Mouse (Mus musculus): ENCODE data around the gene Nedd9. TPM values are rescaled to one million over a fixed set of nuclear protein-coding genes. Genes with fewer than 3 reads are reported as not detected.

The Nedd9 gene
- polyA plus RNA-seq, 1 experiment from 2014 or later = 23.8 TPM

DNA sequence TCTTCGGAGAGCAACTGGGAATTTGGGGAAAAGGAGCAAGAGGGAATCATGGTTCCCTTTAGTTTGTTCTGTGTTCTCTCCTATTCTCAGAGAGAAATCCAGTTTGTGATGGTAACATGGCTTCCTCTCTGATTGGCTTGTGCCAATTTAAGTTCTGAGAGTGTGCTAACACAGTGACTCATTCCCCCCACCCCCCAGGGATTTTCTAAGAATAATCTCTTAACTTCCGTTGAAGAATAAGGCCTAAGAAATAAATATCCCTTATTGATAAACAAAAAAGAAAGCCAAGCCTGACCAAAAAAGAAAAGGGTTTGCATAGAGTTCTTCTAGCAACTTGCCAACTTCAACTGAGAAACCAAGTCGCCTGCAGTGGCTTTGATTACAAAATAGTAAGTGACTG lies 86.9 kb downstream of the Nedd9 start:
- WGBS = 61% methylated on average over 3 of the region's 3 CpGs
- ATAC-seq (ENCODE audit: insufficient read depth, low FRiP score, low read depth) = no peak

DNA sequence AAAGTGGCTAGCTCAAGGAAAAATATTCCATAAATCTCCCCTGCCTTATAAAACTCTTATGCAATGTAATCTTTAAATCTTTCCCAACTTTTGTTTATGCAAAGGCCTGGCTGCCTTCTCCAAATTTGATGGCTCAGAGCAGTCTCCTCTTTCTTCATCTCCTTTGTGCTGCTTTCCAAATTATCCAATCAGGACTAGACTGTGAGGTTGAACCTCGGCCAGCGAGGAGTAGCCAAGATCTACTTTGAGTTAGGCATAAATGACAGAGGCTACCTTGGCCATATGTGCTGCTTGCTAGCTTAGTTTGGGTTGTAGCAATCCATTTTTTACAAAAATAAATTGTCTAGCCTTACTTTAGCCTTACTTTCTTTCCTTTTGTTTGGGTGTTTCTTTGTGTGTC lies 95.0 kb downstream of the Nedd9 start:
- no peaks in the 10 kb centered on the region for H3K36me3 ChIP-seq
- 70% methylated on average over 2 of the region's 2 CpGs for WGBS
- no peaks in the 10 kb centered on the region for H3K4me1 ChIP-seq
- no peak overlapping the region for H3K4me2 ChIP-seq
- H3K27me3 ChIP-seq (replicated peaks) = no peaks in the 10 kb centered on the region
- H3K9me3 ChIP-seq = no peaks in the 10 kb centered on the region
- ATAC-seq (ENCODE audit: insufficient read depth, low FRiP score, low read depth) = no peak
- H3K4me3 ChIP-seq (replicated peaks) = no peak overlapping the region
- H3K27ac ChIP-seq = no peak overlapping the region
- H3K9ac ChIP-seq = no peak overlapping the region

More for the DNA sequence above, 86.9 kb downstream of the Nedd9 start:
- Histone ChIP-seq H3K4me2 (no peak overlapping the region), H3K4me1 (peaks cover 6% of the 10 kb centered on the region; the same call in 1 of the 2 replicates), H3K36me3 (no peaks in the 10 kb centered on the region), H3K4me3 (replicated peaks) (no peak overlapping the region), H3K9me3 (no peaks in the 10 kb centered on the region), H3K27me3 (replicated peaks) (no peaks in the 10 kb centered on the region), H3K27ac (no peak overlapping the region), H3K9ac (no peak overlapping the region)

- H3K27me3 ChIP-seq (replicated peaks) = no peaks in the 10 kb centered on the region
- H3K4me2 ChIP-seq = no peak overlapping the region
- no peak overlapping the region for H3K27ac ChIP-seq
- H3K9me3 ChIP-seq = no peaks in the 10 kb centered on the region
- no peak for ATAC-seq (ENCODE audit: insufficient read depth, low FRiP score, low read depth)
- H3K4me1 ChIP-seq = no peaks in the 10 kb centered on the region
- no peak overlapping the region for H3K4me3 ChIP-seq (replicated peaks)
- WGBS = 93% methylated on average over 2 of the region's 2 CpGs
- no peak overlapping the region for H3K9ac ChIP-seq
- no peaks in the 10 kb centered on the region for H3K36me3 ChIP-seq
Measured at GRCm38 (mm10) chr13:41390698-41391097, 96.5 kb downstream of the Nedd9 start.

- no peak for ATAC-seq (ENCODE audit: insufficient read depth, low FRiP score, low read depth)
- Histone ChIP-seq H3K4me1 (no peaks in the 10 kb centered on the region), H3K4me3 (replicated peaks) (no peak overlapping the region), H3K36me3 (no peaks in the 10 kb centered on the region), H3K27me3 (replicated peaks) (no peaks in the 10 kb centered on the region), H3K9ac (no peak overlapping the region), H3K9me3 (no peaks in the 10 kb centered on the region), H3K27ac (no peak overlapping the region), H3K4me2 (no peak overlapping the region)
- WGBS = 37% methylated on average over 4 of the region's 4 CpGs
Measured at GRCm38 (mm10) chr13:41386581-41386980, 100.6 kb downstream of the Nedd9 start.

DNA sequence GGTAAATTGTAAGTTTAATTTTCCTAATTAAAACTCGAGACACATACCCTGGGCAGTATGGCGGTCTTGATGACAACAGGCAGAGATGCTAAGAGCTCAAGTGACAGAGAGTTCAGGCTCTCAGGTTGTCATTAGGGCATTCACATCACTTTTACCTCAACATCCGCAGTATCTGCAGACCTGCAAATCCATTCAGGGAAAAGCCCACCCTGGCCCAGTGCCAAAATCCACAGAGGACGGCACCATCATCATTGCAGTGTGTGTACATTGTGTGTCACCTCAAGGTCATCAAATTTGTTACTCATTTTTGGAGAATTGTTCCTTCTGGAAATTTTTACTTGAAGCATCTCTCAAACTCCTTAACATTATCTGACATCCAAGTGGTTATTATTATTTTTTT lies 102.3 kb downstream of the Nedd9 start:
- no peak for ATAC-seq (ENCODE audit: insufficient read depth, low FRiP score, low read depth)
- H3K27ac ChIP-seq = no peak overlapping the region
- H3K4me3 ChIP-seq (replicated peaks) = no peak overlapping the region
- no peaks in the 10 kb centered on the region for H3K36me3 ChIP-seq
- no peak overlapping the region for H3K4me2 ChIP-seq
- H3K4me1 ChIP-seq = no peaks in the 10 kb centered on the region
- 54% methylated on average over 4 of the region's 4 CpGs for WGBS
- H3K9me3 ChIP-seq = no peaks in the 10 kb centered on the region
- H3K27me3 ChIP-seq (replicated peaks) = no peaks in the 10 kb centered on the region
- no peak overlapping the region for H3K9ac ChIP-seq

GRCm38 (mm10) chr13:41382635-41383034 lies 104.5 kb downstream of the Nedd9 start:
- Histone ChIP-seq H3K4me2 (no peak overlapping the region), H3K36me3 (no peaks in the 10 kb centered on the region), H3K27ac (no peak overlapping the region), H3K4me3 (replicated peaks) (no peak overlapping the region), H3K4me1 (no peaks in the 10 kb centered on the region), H3K9ac (no peak overlapping the region), H3K27me3 (replicated peaks) (no peaks in the 10 kb centered on the region), H3K9me3 (no peaks in the 10 kb centered on the region)
- no peak for ATAC-seq (ENCODE audit: insufficient read depth, low FRiP score, low read depth)

GRCm38 (mm10) chr13:41381806-41382546 lies 105.2 kb downstream of the Nedd9 start:
- H3K9ac ChIP-seq = no peak overlapping the region
- no peak overlapping the region for H3K27ac ChIP-seq
- H3K4me2 ChIP-seq = no peak overlapping the region
- no peaks in the 10 kb centered on the region for H3K9me3 ChIP-seq
- H3K4me1 ChIP-seq = no peaks in the 10 kb centered on the region
- no peak for ATAC-seq (ENCODE audit: insufficient read depth, low FRiP score, low read depth)
- WGBS = 76% methylated on average over 5 of the region's 5 CpGs
- H3K27me3 ChIP-seq (replicated peaks) = no peaks in the 10 kb centered on the region
- no peaks in the 10 kb centered on the region for H3K36me3 ChIP-seq
- H3K4me3 ChIP-seq (replicated peaks) = no peak overlapping the region

DNA sequence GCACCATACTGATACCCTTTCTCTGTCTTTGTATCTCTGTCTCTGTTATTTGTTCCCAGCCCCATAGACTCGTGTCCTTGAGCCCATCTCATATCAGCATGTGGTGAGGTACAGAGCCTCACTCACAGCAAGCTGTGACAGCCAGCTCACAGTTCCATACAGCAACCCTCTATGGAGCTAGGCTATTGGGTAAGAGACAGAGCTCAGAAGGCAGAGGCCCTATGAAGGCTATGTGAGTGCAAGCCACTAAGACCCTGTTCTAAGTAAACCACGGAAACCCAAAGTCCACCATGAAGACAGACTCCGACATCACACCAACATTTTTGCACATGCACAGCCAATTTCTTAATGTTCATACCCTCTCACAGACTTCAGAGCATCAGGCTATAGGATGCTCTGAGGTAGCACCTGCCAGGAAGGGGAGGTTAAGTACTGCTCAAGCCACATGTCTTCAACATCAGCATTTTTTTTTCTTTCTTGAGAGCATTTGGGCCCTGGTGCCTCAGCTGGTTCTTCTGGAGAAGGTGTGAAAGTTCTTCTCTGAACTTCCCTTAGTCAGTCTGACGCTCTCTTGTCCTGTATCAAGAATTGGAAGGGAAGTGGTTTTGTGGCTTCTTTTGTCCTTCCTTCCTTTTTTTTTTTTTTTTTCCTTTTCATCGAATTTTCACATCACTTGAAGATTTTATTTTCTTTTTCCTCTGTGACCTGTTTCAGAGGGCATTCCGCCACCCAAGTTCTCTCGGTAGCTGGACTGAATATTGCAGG lies 105.9 kb downstream of the Nedd9 start:
- no peak for ATAC-seq (ENCODE audit: insufficient read depth, low FRiP score, low read depth)
- Histone ChIP-seq H3K4me1 (no peaks in the 10 kb centered on the region), H3K4me2 (no peak overlapping the region), H3K27ac (no peak overlapping the region), H3K36me3 (no peaks in the 10 kb centered on the region), H3K27me3 (replicated peaks) (no peaks in the 10 kb centered on the region), H3K9me3 (no peaks in the 10 kb centered on the region), H3K4me3 (replicated peaks) (no peak overlapping the region), H3K9ac (no peak overlapping the region)
- WGBS = 79% methylated on average over 7 of the region's 7 CpGs

GRCm38 (mm10) chr13:41379951-41380465 lies 107.2 kb downstream of the Nedd9 start:
- H3K9ac ChIP-seq = no peak overlapping the region
- no peak overlapping the region for H3K27ac ChIP-seq
- H3K36me3 ChIP-seq = no peaks in the 10 kb centered on the region
- WGBS = 89% methylated on average over 4 of the region's 4 CpGs
- no peak for ATAC-seq (ENCODE audit: insufficient read depth, low FRiP score, low read depth)
- no peaks in the 10 kb centered on the region for H3K9me3 ChIP-seq
- H3K4me2 ChIP-seq = no peak overlapping the region
- no peak overlapping the region for H3K4me3 ChIP-seq (replicated peaks)
- H3K27me3 ChIP-seq (replicated peaks) = no peaks in the 10 kb centered on the region
- no peaks in the 10 kb centered on the region for H3K4me1 ChIP-seq

- H3K9ac ChIP-seq = no peak overlapping the region
- no peak overlapping the region for H3K4me2 ChIP-seq
- no peaks in the 10 kb centered on the region for H3K27me3 ChIP-seq (replicated peaks)
- no peaks in the 10 kb centered on the region for H3K36me3 ChIP-seq
- 59% methylated on average over 5 of the region's 5 CpGs for WGBS
- H3K9me3 ChIP-seq = no peaks in the 10 kb centered on the region
- no peak overlapping the region for H3K4me3 ChIP-seq (replicated peaks)
- H3K4me1 ChIP-seq = no peaks in the 10 kb centered on the region
- H3K27ac ChIP-seq = no peak overlapping the region
- no peak for ATAC-seq (ENCODE audit: insufficient read depth, low FRiP score, low read depth)
Measured at GRCm38 (mm10) chr13:41378462-41378861, 108.7 kb downstream of the Nedd9 start.

GRCm38 (mm10) chr13:41377856-41378255 lies 109.3 kb downstream of the Nedd9 start:
- Histone ChIP-seq H3K27ac (no peak overlapping the region), H3K4me2 (no peak overlapping the region), H3K4me1 (no peaks in the 10 kb centered on the region), H3K4me3 (replicated peaks) (no peak overlapping the region), H3K27me3 (replicated peaks) (no peaks in the 10 kb centered on the region), H3K36me3 (no peaks in the 10 kb centered on the region), H3K9me3 (no peaks in the 10 kb centered on the region), H3K9ac (no peak overlapping the region)
- 70% methylated on average over 9 of the region's 9 CpGs for WGBS
- ATAC-seq (ENCODE audit: insufficient read depth, low FRiP score, low read depth) = no peak

GRCm38 (mm10) chr13:41377011-41377431 lies 110.1 kb downstream of the Nedd9 start:
- Histone ChIP-seq H3K4me3 (replicated peaks) (no peak overlapping the region), H3K27ac (no peak overlapping the region), H3K9ac (no peak overlapping the region), H3K9me3 (no peaks in the 10 kb centered on the region), H3K36me3 (no peaks in the 10 kb centered on the region), H3K4me2 (no peak overlapping the region), H3K4me1 (no peaks in the 10 kb centered on the region), H3K27me3 (replicated peaks) (no peaks in the 10 kb centered on the region)
- ATAC-seq (ENCODE audit: insufficient read depth, low FRiP score, low read depth) = no peak
- 45% methylated on average over 2 of the region's 2 CpGs for WGBS

All from stomach, embryonic 15.5 days (tissue).